Mouse (Mus musculus) MEL (cell line): ENCODE measurements around the gene Churc1. TPM values are rescaled to one million over a fixed set of nuclear protein-coding genes. Genes with fewer than 3 reads are reported as not detected.

ENCODE experiments used
- DNase-seq: peaks from one replicate; pipeline ENCODE4 v3.0.0; 2011; ENCODE audit warnings: low read depth, low spot score
- H3K27ac ChIP-seq: 2 replicates; pipeline ENCODE4 v1.5.1; 2012; ENCODE audit warnings: low read depth, mild to moderate bottlenecking, control low read depth, low read length, moderate library complexity; ENCODE audit not compliant: control insufficient read depth
- H3K27me3 ChIP-seq, 2 experiments: fragments of 150-350 bp in 1 of 2; sonication (generic) in 1 of 2; 2 replicates each; pipeline ENCODE4 v1.6.1; 2012; ENCODE audit warnings: low read length in 2 of 2, mild to moderate bottlenecking in 2 of 2, improper control_type of control experiment in 1 of 2, moderate library complexity in 1 of 2; ENCODE audit not compliant: insufficient read depth in 2 of 2, control insufficient read depth in 1 of 2
- H3K36me3 ChIP-seq, 2 experiments: 2 replicates each; pipeline ENCODE4 v1.6.1; 2012 to 2014; ENCODE audit warnings: low read length in 2 of 2, improper control_type of control experiment in 1 of 2, inconsistent platforms in 1 of 2, mild to moderate bottlenecking in 1 of 2; ENCODE audit not compliant: insufficient read depth in 2 of 2, control insufficient read depth in 1 of 2
- H3K4me1 ChIP-seq, 2 experiments: fragments of 150-350 bp in 1 of 2; sonication (generic) in 1 of 2; 2 replicates each; pipeline ENCODE4 v1.6.1; 2012; ENCODE audit warnings: low read length in 2 of 2, improper control_type of control experiment in 1 of 2, mild to moderate bottlenecking in 1 of 2; ENCODE audit not compliant: insufficient read depth in 2 of 2, control insufficient read depth in 1 of 2
- H3K4me3 ChIP-seq, 2 experiments: fragments of 150-350 bp in 1 of 2; sonication (generic) in 1 of 2; 2 replicates each; pipeline ENCODE4 v1.5.1; 2012; ENCODE audit warnings: low read depth in 2 of 2, low read length in 2 of 2, mild to moderate bottlenecking in 2 of 2, moderate library complexity in 2 of 2, control low read depth in 1 of 2, improper control_type of control experiment in 1 of 2; ENCODE audit not compliant: control insufficient read depth in 1 of 2, insufficient read depth in 1 of 2
- H3K79me2 ChIP-seq: 2 replicates; pipeline ENCODE4 v1.6.1; 2012; ENCODE audit warnings: mild to moderate bottlenecking, low read length, moderate library complexity; ENCODE audit not compliant: control insufficient read depth, poor library complexity, insufficient read depth
- H3K9ac ChIP-seq: 2 replicates; pipeline ENCODE4 v1.6.1; 2012; ENCODE audit warnings: low read depth, mild to moderate bottlenecking, control low read depth, low read length, moderate library complexity; ENCODE audit not compliant: control insufficient read depth, poor library complexity, severe bottlenecking
- H3K9me3 ChIP-seq: fragments of 150-350 bp; sonication (generic); replicated peaks from 2 replicates; pipeline ENCODE4 v1.6.1; 2012; ENCODE audit warnings: mild to moderate bottlenecking, low read length, improper control_type of control experiment, moderate library complexity; ENCODE audit not compliant: insufficient read depth
- BHLHE40 ChIP-seq: IDR thresholded peaks from 2 replicates; pipeline ENCODE4 v1.6.1; 2012; ENCODE audit warnings: low read depth, mild to moderate bottlenecking, inconsistent platforms, low read length, improper control_type of control experiment, borderline replicate concordance
- CHD1 ChIP-seq: IDR thresholded peaks from 2 replicates; pipeline ENCODE4 v1.6.1; 2012; ENCODE audit warnings: low read depth, mild to moderate bottlenecking, inconsistent platforms, low read length, improper control_type of control experiment
- ELF1 ChIP-seq: IDR thresholded peaks from 2 replicates; pipeline ENCODE4 v1.6.1; 2014; ENCODE audit warnings: low read depth, mild to moderate bottlenecking, inconsistent platforms, low read length, improper control_type of control experiment, moderate library complexity
- EP300 ChIP-seq, 2 experiments: IDR thresholded peaks; 2 replicates each; pipeline ENCODE4 v1.6.1; 2011; ENCODE audit warnings: improper control_type of control experiment in 2 of 2, low read length in 2 of 2, low read depth in 1 of 2, mild to moderate bottlenecking in 1 of 2
- ETS1 ChIP-seq: IDR thresholded peaks from 2 replicates; pipeline ENCODE4 v1.6.1; 2012; ENCODE audit warnings: low read depth, mild to moderate bottlenecking, inconsistent platforms, low read length, improper control_type of control experiment, moderate library complexity
- GATA1 ChIP-seq: IDR thresholded peaks from 2 replicates; pipeline ENCODE4 v1.6.1; 2011; ENCODE audit warnings: low read depth, low read length, improper control_type of control experiment
- HCFC1 ChIP-seq: IDR thresholded peaks from 2 replicates; pipeline ENCODE4 v1.6.1; 2012; ENCODE audit warnings: low read depth, mild to moderate bottlenecking, inconsistent platforms, low read length, improper control_type of control experiment, moderate library complexity
- JUND ChIP-seq: IDR thresholded peaks from 2 replicates; pipeline ENCODE4 v1.6.1; 2011; ENCODE audit warnings: low read depth, mild to moderate bottlenecking, improper control_type of control experiment, low read length
- KAT2A ChIP-seq: conservative IDR thresholded peaks from 2 replicates; pipeline ENCODE4 v1.6.1; 2012; ENCODE audit warnings: low read depth, low read length, improper control_type of control experiment, inconsistent platforms
- MAFK ChIP-seq: IDR thresholded peaks from 2 replicates; pipeline ENCODE4 v1.6.1; 2011; ENCODE audit warnings: low read depth, mild to moderate bottlenecking, low read length, improper control_type of control experiment, borderline replicate concordance
- MAZ ChIP-seq: IDR thresholded peaks from 2 replicates; pipeline ENCODE4 v1.6.1; 2012; ENCODE audit warnings: low read depth, mild to moderate bottlenecking, inconsistent platforms, low read length, improper control_type of control experiment
- MEF2A ChIP-seq: IDR thresholded peaks from 2 replicates; pipeline ENCODE4 v1.6.1; 2014; ENCODE audit warnings: low read depth, mild to moderate bottlenecking, inconsistent platforms, low read length, improper control_type of control experiment; ENCODE audit not compliant: poor library complexity, insufficient replicate concordance, severe bottlenecking; ENCODE audit errors: extremely low read depth
- MXI1 ChIP-seq: IDR thresholded peaks from 2 replicates; pipeline ENCODE4 v1.6.1; 2011; ENCODE audit warnings: mild to moderate bottlenecking, low read depth, low read length, improper control_type of control experiment
- MYB ChIP-seq: IDR thresholded peaks from 2 replicates; pipeline ENCODE4 v1.6.1; 2011; ENCODE audit warnings: mild to moderate bottlenecking, low read depth, low read length, improper control_type of control experiment
- NELFE ChIP-seq: IDR thresholded peaks from 2 replicates; pipeline ENCODE4 v1.6.1; 2011; ENCODE audit warnings: low read depth, low read length, improper control_type of control experiment
- NRF1 ChIP-seq: IDR thresholded peaks from 2 replicates; pipeline ENCODE4 v1.6.1; 2014; ENCODE audit warnings: low read depth, mild to moderate bottlenecking, inconsistent platforms, low read length, improper control_type of control experiment, moderate library complexity; ENCODE audit not compliant: poor library complexity, insufficient read depth, severe bottlenecking
- POLR2A ChIP-seq, 2 experiments: IDR thresholded peaks; 2 replicates each; pipeline ENCODE4 v1.6.1; 2011 to 2012; ENCODE audit warnings: low read length in 2 of 2, mild to moderate bottlenecking in 2 of 2, control low read depth in 1 of 2, improper control_type of control experiment in 1 of 2, low read depth in 1 of 2, moderate library complexity in 1 of 2; ENCODE audit not compliant: control insufficient read depth in 1 of 2, insufficient read depth in 1 of 2, poor library complexity in 1 of 2
- POLR2AphosphoS2 ChIP-seq: IDR thresholded peaks from 2 replicates; pipeline ENCODE4 v1.6.1; 2011; ENCODE audit warnings: low read length, improper control_type of control experiment
- POLR2AphosphoS5 ChIP-seq: IDR thresholded peaks from 2 replicates; pipeline ENCODE4 v1.6.1; 2012; ENCODE audit warnings: low read depth, borderline replicate concordance, mild to moderate bottlenecking, inconsistent platforms, low read length, moderate library complexity, mixed read lengths
- RAD21 ChIP-seq: IDR thresholded peaks from 2 replicates; pipeline ENCODE4 v1.6.1; 2011; ENCODE audit warnings: mild to moderate bottlenecking, low read depth, low read length, improper control_type of control experiment
- RCOR1 ChIP-seq: IDR thresholded peaks from 2 replicates; pipeline ENCODE4 v1.6.1; 2012; ENCODE audit warnings: low read depth, mild to moderate bottlenecking, inconsistent platforms, low read length, improper control_type of control experiment
- SIN3A ChIP-seq: IDR thresholded peaks from 2 replicates; pipeline ENCODE4 v1.6.1; 2012; ENCODE audit warnings: low read length, improper control_type of control experiment, inconsistent platforms
- SMC3 ChIP-seq: IDR thresholded peaks from 2 replicates; pipeline ENCODE4 v1.6.1; 2011; ENCODE audit warnings: low read depth, low read length, improper control_type of control experiment
- TAL1 ChIP-seq: IDR thresholded peaks from 2 replicates; pipeline ENCODE4 v1.6.1; 2012; ENCODE audit warnings: mild to moderate bottlenecking, inconsistent platforms, low read length, moderate library complexity, mixed read lengths
- TCF12 ChIP-seq: IDR thresholded peaks from 2 replicates; pipeline ENCODE4 v1.6.1; 2014; ENCODE audit warnings: low read depth, mild to moderate bottlenecking, inconsistent platforms, low read length, improper control_type of control experiment, moderate library complexity
- UBTF ChIP-seq: IDR thresholded peaks from 2 replicates; pipeline ENCODE4 v1.6.1; 2012; ENCODE audit warnings: low read depth, mild to moderate bottlenecking, inconsistent platforms, low read length, improper control_type of control experiment, moderate library complexity, borderline replicate concordance; ENCODE audit not compliant: insufficient read depth
- USF1 ChIP-seq: IDR thresholded peaks from 2 replicates; pipeline ENCODE4 v1.6.1; 2014; ENCODE audit warnings: low read depth, mild to moderate bottlenecking, inconsistent platforms, low read length, improper control_type of control experiment, moderate library complexity
- ZC3H11A ChIP-seq: IDR thresholded peaks from 2 replicates; pipeline ENCODE4 v1.6.1; 2012; ENCODE audit warnings: low read depth, mild to moderate bottlenecking, inconsistent platforms, low read length, improper control_type of control experiment
- ZMIZ1 ChIP-seq: IDR thresholded peaks from 2 replicates; pipeline ENCODE4 v1.6.1; 2012; ENCODE audit warnings: low read depth, mild to moderate bottlenecking, inconsistent platforms, low read length, improper control_type of control experiment, moderate library complexity
- ZNF384 ChIP-seq: IDR thresholded peaks from 2 replicates; pipeline ENCODE4 v1.6.1; 2012; ENCODE audit warnings: low read depth, mild to moderate bottlenecking, inconsistent platforms, low read length, improper control_type of control experiment
- polyA plus RNA-seq, 2 experiments: library from polyadenylated mRNA; stranded (reverse) in 1 of 2; unstranded in 1 of 2; fragments of >175 nt in 1 of 2; fragments of >200 nt in 1 of 2; gene quantifications; 2 replicates each; pipeline versions ENCODE4 v1.2.1 to v1.2.4; 2012; ENCODE audit warnings: low replicate concordance in 2 of 2, low read depth in 1 of 2; ENCODE audit not compliant: insufficient read length in 2 of 2, insufficient read depth in 1 of 2, missing spikeins in 1 of 2
- total RNA-seq: library from RNA; depleted of rRNA; stranded (reverse); fragments of 300-350 nt; gene quantifications from 2 replicates; pipeline ENCODE4 v1.2.3, GENCODE M21; 2012

Churc1 gene
- total and polyA plus RNA-seq, 3 experiments, result 74.9 to 186 TPM; not detected in 1

- TF ChIP-seq NRF1 (no peak), POLR2A (IDR thresholded peaks at IDR 0.05; ENCODE audit: control insufficient read depth in 1 of 2, insufficient read depth in 1 of 2, low read depth in 1 of 2, low read length in 2 of 2, poor library complexity in 1 of 2) (no peak), ELF1 (no peak), ZMIZ1 (no peak), HCFC1 (no peak), USF1 (no peak), SMC3 (no peak), EP300 (IDR thresholded peaks at IDR 0.05; ENCODE audit: low read depth in 1 of 2, low read length in 2 of 2) (no peak), NELFE (no peak), ZNF384 (no peak), BHLHE40 (no peak), ETS1 (no peak), TAL1 (no peak), RCOR1 (no peak), MEF2A (no peak), MAFK (no peak), KAT2A (no peak)
- no peaks in the 10 kb centered on the region for H3K9me3 ChIP-seq
- peaks cover 7 to 36% of the 10 kb centered on the region in 2 experiments; a peak in 3 of 4 replicates for H3K36me3 ChIP-seq
- H3K79me2 ChIP-seq, result 0 out of 2 replicates have a peak, but pooled peaks cover 1% of the 10 kb centered on the region
- H3K4me3 ChIP-seq, result no peak overlapping the region
- DNase-seq, result no peak
- H3K27ac ChIP-seq, result peak overlapping the region; percentile 4
- H3K9ac ChIP-seq, result no peak overlapping the region
- H3K27me3 ChIP-seq, result no peaks in the 10 kb centered on the region
- peaks cover 18 to 24% of the 10 kb centered on the region in 2 experiments for H3K4me1 ChIP-seq
Measured at GRCm38 (mm10) chr12:76775132-76775531, 9.8 kb downstream of the Churc1 start.

DNA sequence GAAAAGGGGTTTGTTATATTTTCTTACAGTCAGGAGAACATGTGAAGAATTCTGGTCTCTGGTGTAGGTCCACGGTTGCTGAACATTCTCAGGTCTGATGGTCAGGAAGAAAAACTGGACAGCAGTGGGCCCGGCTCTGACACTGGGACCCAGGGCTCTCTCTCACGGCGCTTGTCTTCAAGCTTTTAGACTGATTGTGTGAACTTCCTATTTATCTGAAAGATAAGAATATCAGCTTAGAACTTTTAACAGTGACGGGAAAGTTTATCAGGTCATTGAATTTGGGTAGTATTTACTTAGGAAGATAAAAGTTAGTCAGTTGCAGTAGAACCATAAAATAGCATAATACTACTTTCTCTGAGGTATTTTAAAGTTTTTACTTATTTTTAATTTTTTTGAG is 11.6 kb downstream of the Churc1 start:
- Histone ChIP-seq H3K9ac (no peak overlapping the region), H3K9me3 (no peaks in the 10 kb centered on the region), H3K27ac (peak overlapping the region; percentile 48; the same call in 1 of the 2 replicates), H3K4me3 (no peak overlapping the region), H3K4me1 (peaks cover 6 to 14% of the 10 kb centered on the region in 2 experiments), H3K36me3 (peaks cover 7 to 21% of the 10 kb centered on the region in 2 experiments; a peak in 3 of 4 replicates), H3K79me2 (0 out of 2 replicates have a peak, but pooled peaks cover 1% of the 10 kb centered on the region), H3K27me3 (no peaks in the 10 kb centered on the region)
- no peak for DNase-seq
- TF ChIP-seq RAD21 (no peak), HCFC1 (no peak), MXI1 (no peak), ETS1 (0 out of 2 replicates have a peak, but pooled peaks have one; percentile 50), MAZ (no peak), POLR2AphosphoS2 (no peak), JUND (no peak), UBTF (no peak), NRF1 (no peak), MYB (no peak), POLR2AphosphoS5 (no peak), TCF12 (peak; percentile 65), BHLHE40 (no peak), USF1 (no peak), ZC3H11A (no peak), TAL1 (no peak), ELF1 (no peak), MAFK (no peak), KAT2A (no peak), SMC3 (no peak), GATA1 (peak; percentile 80), SIN3A (no peak), RCOR1 (0 out of 2 replicates have a peak, but pooled peaks have one; percentile 52), CHD1 (no peak)
